Comparison of ENCODE assay signal across 8 mouse cellular contexts in genomic region chr2:74825730-74826430, GRCm38 (mm10). TPM values are rescaled to one million over a fixed set of nuclear protein-coding genes. Genes with fewer than 3 reads are reported as not detected.
DNase-seq lines count a peak whose midpoint lies in the region; ATAC-seq and TF ChIP-seq lines count a peak whose summit lies in the region.

Gene Mtx2 (plus strand): TSS chr2:74825803.

- TF ChIP-seq POLR2A in ES-Bruce4 (IDR thresholded peaks at IDR 0.05; ENCODE audit: insufficient read depth, low read length): peak; percentile 10
- TF ChIP-seq POLR2A in olfactory bulb, adult 2 months (IDR thresholded peaks at IDR 0.05; ENCODE audit: insufficient read depth, low read depth, low read length): peak; percentile 66
- TF ChIP-seq POLR2A in thymus, adult 2 months (IDR thresholded peaks at IDR 0.05; ENCODE audit: control insufficient read depth, extremely low read depth, insufficient read depth, low read length, poor library complexity): 0 out of 2 replicates have a peak, but pooled peaks have one; percentile 26

- H3K4me2 ChIP-seq in forebrain, embryonic 13.5 days: peak within 1 kb of the TSS; percentile 78
- H3K4me2 ChIP-seq in lung, embryonic 14.5 days: peak within 1 kb of the TSS; percentile 80

- peak within 1 kb of the TSS; percentile 84 for H3K4me3 ChIP-seq in ES-Bruce4 (ENCODE audit: low read depth, low read length)
- peak within 1 kb of the TSS; percentile 85 for H3K4me3 ChIP-seq in forebrain, embryonic 13.5 days
- peak within 1 kb of the TSS; percentile 99 for H3K4me3 ChIP-seq in lung, embryonic 14.5 days (ENCODE audit: low read depth, low read length)
- H3K4me3 ChIP-seq in olfactory bulb, adult 2 months (ENCODE audit: insufficient read depth, low read depth, low read length): peak within 1 kb of the TSS; percentile 92
- H3K4me3 ChIP-seq in thymus, adult 2 months (ENCODE audit: control insufficient read depth, insufficient read depth, low read length): peak within 1 kb of the TSS; percentile 66

- peak; percentile 98 for ATAC-seq in forebrain, embryonic 13.5 days
- peak; percentile 96 for ATAC-seq in lung, embryonic 14.5 days (ENCODE audit: insufficient read depth)

- no peak for TF ChIP-seq CTCF in ES-Bruce4 (IDR thresholded peaks at IDR 0.05; ENCODE audit: low read depth, low read length)
- no peak for TF ChIP-seq CTCF in lung, embryonic 14.5 days (IDR thresholded peaks at IDR 0.05; ENCODE audit: low read depth)
- no peak for TF ChIP-seq CTCF in olfactory bulb, adult 2 months (IDR thresholded peaks at IDR 0.05; ENCODE audit: insufficient read depth, low read depth, low read length)
- TF ChIP-seq CTCF in thymus, adult 2 months (IDR thresholded peaks at IDR 0.05; ENCODE audit: borderline replicate concordance, control insufficient read depth, extremely low read depth, insufficient read depth, low read length, poor library complexity): no peak

- H3K9me3 ChIP-seq in ES-Bruce4 (replicated peaks; ENCODE audit: control insufficient read depth, insufficient read depth, low read length, poor library complexity, severe bottlenecking): no peaks in the 10 kb centered on the region
- H3K9me3 ChIP-seq in forebrain, embryonic 13.5 days (replicated peaks): no peaks in the 10 kb centered on the region
- H3K9me3 ChIP-seq in lung, embryonic 14.5 days (ENCODE audit: low read depth, low read length): no peaks in the 10 kb centered on the region

- H3K36me3 ChIP-seq in ES-Bruce4 (ENCODE audit: control insufficient read depth, insufficient read depth, low read length, poor library complexity, severe bottlenecking): no peaks in the 10 kb centered on the region
- no peaks in the 10 kb centered on the region for H3K36me3 ChIP-seq in forebrain, embryonic 13.5 days (ENCODE audit: poor library complexity, severe bottlenecking)
- no peaks in the 10 kb centered on the region for H3K36me3 ChIP-seq in lung, embryonic 14.5 days (ENCODE audit: insufficient read depth)
- H3K36me3 ChIP-seq in thymus, adult 2 months (ENCODE audit: control insufficient read depth, insufficient read depth, low read length): no peaks in the 10 kb centered on the region

- peak within 1 kb of the TSS; percentile 87 for H3K9ac ChIP-seq in ES-Bruce4 (ENCODE audit: low read depth, poor library complexity, severe bottlenecking)
- peak within 1 kb of the TSS; percentile 87 for H3K9ac ChIP-seq in forebrain, embryonic 13.5 days
- H3K9ac ChIP-seq in lung, embryonic 14.5 days: peak within 1 kb of the TSS; percentile 95

- no peak for TF ChIP-seq EP300 in ES-Bruce4 (IDR thresholded peaks at IDR 0.05; ENCODE audit: insufficient read depth, low read depth, low read length)

- peaks cover 2% of the 10 kb centered on the region for H3K4me1 ChIP-seq in ES-Bruce4 (ENCODE audit: control insufficient read depth, insufficient read depth, low read length)
- H3K4me1 ChIP-seq in forebrain, embryonic 13.5 days: 0 out of 2 replicates have a peak, but pooled peaks cover 7% of the 10 kb centered on the region
- no peaks in the 10 kb centered on the region for H3K4me1 ChIP-seq in lung, embryonic 14.5 days (ENCODE audit: insufficient read depth)
- H3K4me1 ChIP-seq in olfactory bulb, adult 2 months (ENCODE audit: control insufficient read depth, insufficient read depth, low read length): no peaks in the 10 kb centered on the region
- H3K4me1 ChIP-seq in thymus, adult 2 months (replicated peaks; ENCODE audit: control insufficient read depth, insufficient read depth, low read length): no peaks in the 10 kb centered on the region

- WGBS in forebrain, embryonic 13.5 days: under 1% methylated on average over 73 of the region's 74 CpGs
- WGBS in lung, embryonic 14.5 days: under 1% methylated on average over 74 of the region's 74 CpGs
- under 1% methylated on average over 74 of the region's 74 CpGs for WGBS in olfactory bulb, adult 2 months
- WGBS in thymus, adult 2 months: under 1% methylated on average over 74 of the region's 74 CpGs

- peak; percentile 70 for DNase-seq in c-Kit-positive CD71-positive TER-119-positive erythroid progenitor cells, embryonic 14.5 days (ENCODE audit: low spot score)
- peak; percentile 84 to 86 for DNase-seq in heart, postnatal 10 days
- DNase-seq in layer of hippocampus, adult 18-20 months (ENCODE audit: low spot score in 2 of 2): peak; percentile 64 to 84
- DNase-seq in lung, embryonic 14.5 days: peak; percentile 91
- DNase-seq in thymus, adult 2 months: peak; percentile 71

- intact Hi-C loops in heart, postnatal 10 days (cut with DNase I): loop anchor here (5.0 to 10.0 kb wide), 2 partner anchors 136 to 229 kb away; no protein-coding TSS in a partner anchor

- H3K27me3 ChIP-seq in ES-Bruce4 (ENCODE audit: control insufficient read depth, insufficient read depth, low read length, poor library complexity, severe bottlenecking): no peaks in the 10 kb centered on the region
- peaks cover 6% of the 10 kb centered on the region; the same call in 1 of the 2 replicates for H3K27me3 ChIP-seq in forebrain, embryonic 13.5 days
- 0 out of 2 replicates have a peak, but pooled peaks cover 5% of the 10 kb centered on the region for H3K27me3 ChIP-seq in lung, embryonic 14.5 days (ENCODE audit: insufficient read depth, low read length)
- H3K27me3 ChIP-seq in thymus, adult 2 months (ENCODE audit: control insufficient read depth, insufficient read depth, low read length): no peaks in the 10 kb centered on the region

- no peak within 1 kb of the TSS for H3K27ac ChIP-seq in ES-Bruce4 (ENCODE audit: insufficient read depth, low read length)
- H3K27ac ChIP-seq in forebrain, embryonic 13.5 days: peak within 1 kb of the TSS; percentile 66
- peak within 1 kb of the TSS; percentile 93 for H3K27ac ChIP-seq in lung, embryonic 14.5 days (ENCODE audit: low read depth)
- H3K27ac ChIP-seq in olfactory bulb, adult 2 months (ENCODE audit: insufficient read depth, low read depth, low read length): peak within 1 kb of the TSS; percentile 48
- H3K27ac ChIP-seq in thymus, adult 2 months (ENCODE audit: control insufficient read depth, insufficient read depth, low read length): no peak within 1 kb of the TSS

RNA-seq across cellular contexts. Expression of gene Mtx2, which starts in this region (rescaled TPM):
- 53.8 and 58.0 TPM in 2 replicates for polyA plus RNA-seq in ES-Bruce4 (2011; ENCODE audit: insufficient read depth, insufficient read length, low read depth, missing spikeins)
- polyA plus RNA-seq in forebrain, embryonic 13.5 days (2015; fragmentation: Nextera tagmentation; extraction: Ambion mirVana): 116 and 136 TPM in 2 replicates
- 100 to 1,000 TPM; 137 to 142 TPM for total RNA-seq in heart, postnatal 10 days (2021)
- total RNA-seq in layer of hippocampus, adult 18-20 months (2021): 10 to 100 TPM; 36.5 to 43.4 TPM
- polyA plus RNA-seq in lung, embryonic 14.5 days (2014; fragmentation: Nextera tagmentation; extraction: Ambion mirVana): 122 and 125 TPM in 2 replicates
- not detected in 2 replicates for polyA plus RNA-seq in olfactory bulb, adult 2 months (2012; ENCODE audit: insufficient read depth, insufficient read length, low replicate concordance, missing spikeins)
- 37.6 TPM in 2 replicates for polyA plus RNA-seq in thymus, adult 2 months (2012; rRNA removed)

Comparison
In these comparisons a context has a peak if more than half of its experiments do, and no peak if none do; other contexts are left out.
1. RNA of gene Mtx2 (polyA plus RNA-seq): 122 to 125 TPM in lung, embryonic 14.5 days, 116 to 136 TPM in forebrain, embryonic 13.5 days, 53.8 to 58.0 TPM in ES-Bruce4 and 37.6 TPM in thymus, adult 2 months; not detected in olfactory bulb, adult 2 months; every median in the first group is over 10 times any median in the second.
2. H3K27ac ChIP-seq: peak in forebrain, embryonic 13.5 days (single experiment), lung, embryonic 14.5 days (single experiment) and olfactory bulb, adult 2 months (single experiment); none in ES-Bruce4 (single experiment) and thymus, adult 2 months (single experiment).
3. POLR2A ChIP-seq: peak in every context shown above with its lines; median percentile 66 in olfactory bulb, adult 2 months; 26 in thymus, adult 2 months; 10 in ES-Bruce4.
4. Peak in every context shown above with its lines, with median percentiles within 50 percentile points of each other: H3K4me3 ChIP-seq, H3K9ac ChIP-seq and DNase-seq.